Mouse (Mus musculus) layer of hippocampus, postnatal 14 days (tissue): ENCODE results near the gene Obsl1. TPM values are rescaled to one million over a fixed set of nuclear protein-coding genes. Genes with fewer than 3 reads are reported as not detected.

Source experiments
- DNase-seq, 2 experiments: peaks; one replicate each; pipeline ENCODE4 v3.0.0; 2021 to 2022; ENCODE audit warnings: low spot score in 2 of 2, mixed read lengths in 1 of 2
- total RNA-seq, 2 experiments: library from RNA; stranded (reverse); gene quantifications; 2 replicates each; pipeline ENCODE4 v1.2.3; 2021

Gene Obsl1
- total RNA-seq, 2 experiments from 2014 or later, result 25.2 to 27.0 TPM

- DNase-seq, result no peak
These were observed 49.3 kb downstream of the Obsl1 start for GRCm38 (mm10) chr1:75456746-75457564.

- no peak for DNase-seq
These were observed 50.3 kb downstream of the Obsl1 start for GRCm38 (mm10) chr1:75455948-75456347.

- no peak for DNase-seq
These were observed 50.8 kb downstream of the Obsl1 start for GRCm38 (mm10) chr1:75455433-75455832.

- no peak for DNase-seq
These were observed 54.4 kb downstream of the Obsl1 start for GRCm38 (mm10) chr1:75451900-75452299.

GRCm38 (mm10) chr1:75450314-75451005, 55.8 kb downstream of the Obsl1 start, which contains the start of gene Asic4:
TSS of gene Asic4 (plus strand) at chr1:75450436.
- no peak for DNase-seq

- DNase-seq, result no peak
These were observed 56.7 kb downstream of the Obsl1 start for GRCm38 (mm10) chr1:75449377-75450135.

GRCm38 (mm10) chr1:75448937-75449336, 57.3 kb downstream of the Obsl1 start:
- DNase-seq, result no peak

- no peak for DNase-seq
These were observed 58.2 kb downstream of the Obsl1 start for GRCm38 (mm10) chr1:75448052-75448431.

- DNase-seq, result no peak
These were observed 58.8 kb downstream of the Obsl1 start for GRCm38 (mm10) chr1:75447265-75448051.

GRCm38 (mm10) chr1:75446656-75447055, 59.6 kb downstream of the Obsl1 start:
- no peak for DNase-seq

GRCm38 (mm10) chr1:75445751-75446611, 60.3 kb downstream of the Obsl1 start:
- DNase-seq, result peak; percentile 75 to 80

GRCm38 (mm10) chr1:75445141-75445701, 61.0 kb downstream of the Obsl1 start:
- peak in 1 of 2 experiments; percentile 71 for DNase-seq

- no peak for DNase-seq
These were observed 62.0 kb downstream of the Obsl1 start for GRCm38 (mm10) chr1:75444208-75444607.

- DNase-seq, result no peak
These were observed 62.8 kb downstream of the Obsl1 start for GRCm38 (mm10) chr1:75443247-75444024.

GRCm38 (mm10) chr1:75442811-75443210, 63.4 kb downstream of the Obsl1 start:
- DNase-seq, result no peak

- DNase-seq, result no peak
These were observed 64.1 kb downstream of the Obsl1 start for GRCm38 (mm10) chr1:75442171-75442570.

- no peak for DNase-seq
These were observed 64.7 kb downstream of the Obsl1 start for GRCm38 (mm10) chr1:75441471-75441996.

GRCm38 (mm10) chr1:75440661-75441060, 65.6 kb downstream of the Obsl1 start:
- DNase-seq, result no peak
